ENCODE assay signal across 21 mouse cellular contexts in genomic region chr17:5679315-5679714, GRCm38 (mm10).
A peak's percentile ranks its signal among the peaks of the same experiment; 100 is the strongest.
DNase-seq lines count a peak whose midpoint lies in the region; ATAC-seq and TF ChIP-seq lines count a peak whose summit lies in the region.
"Had no signal": no experiment of that assay in that cellular context is flagged by ENCODE, and none has a peak within 500 bp of the region (broad histone marks: within the 10 kb centered on the region; RNA-seq: fewer than 3 reads in every experiment).

No protein-coding gene starts in this region.

- H3K4me1 ChIP-seq in kidney, embryonic 15.5 days, result peaks cover 10% of the 10 kb centered on the region; the same call in 1 of the 2 replicates

- ATAC-seq in kidney, embryonic 15.5 days (replicated peaks; ENCODE audit: low FRiP score), result peak; percentile 91
- peak; percentile 21 for ATAC-seq in Patski
- ATAC-seq: forebrain, embryonic 14.5 days; hindbrain, postnatal 0 days had no signal

- no peaks in the 10 kb centered on the region for H3K36me3 ChIP-seq in kidney, embryonic 15.5 days
- H3K36me3 ChIP-seq: embryonic facial prominence, embryonic 15.5 days; forebrain, embryonic 10.5 days; heart, embryonic 10.5 days had no signal

- no peak overlapping the region for H3K4me2 ChIP-seq in kidney, embryonic 15.5 days
- H3K4me2 ChIP-seq: embryonic facial prominence, embryonic 15.5 days had no signal

- no peak for TF ChIP-seq CTCF in Patski (IDR thresholded peaks at IDR 0.05)

- peak overlapping the region; percentile 25; the same call in 1 of the 2 replicates for H3K27ac ChIP-seq in kidney, embryonic 15.5 days
- H3K27ac ChIP-seq: embryonic facial prominence, embryonic 15.5 days; forebrain, embryonic 10.5 days; heart, embryonic 10.5 days; hindbrain, postnatal 0 days had no signal

- 10% methylated on average over 1 of the region's 1 CpGs for WGBS in kidney, embryonic 15.5 days

- H3K9ac ChIP-seq in kidney, embryonic 15.5 days, result no peak overlapping the region
- H3K9ac ChIP-seq: embryonic facial prominence, embryonic 15.5 days had no signal

- peak; percentile 58 for DNase-seq in heart, adult 11 months
- no peak for DNase-seq in heart, postnatal 36 days
- DNase-seq in kidney, postnatal 14 days, result no peak
- peak; percentile 27 for DNase-seq in Patski (ENCODE audit: low read depth, low spot score)
- DNase-seq in mesoderm, embryonic 11.5 days (ENCODE audit: low read depth, low spot score), result peak; percentile 45
- no peak for DNase-seq in right cerebral cortex, adult 18-20 months
- DNase-seq: adrenal gland, adult 8-10 months; adrenal gland, postnatal 36 days; cerebellum, adult 11 months; cerebellum, adult 8-10 months; cerebellum, postnatal 14 days; gastrocnemius, postnatal 36 days; heart, adult 18-20 months; heart, postnatal 10 days had no signal

- H3K4me3 ChIP-seq in kidney, embryonic 15.5 days (replicated peaks), result no peak overlapping the region
- H3K4me3 ChIP-seq: embryonic facial prominence, embryonic 15.5 days; erythroblast, embryonic 14.5 days; forebrain, embryonic 10.5 days; heart, embryonic 10.5 days had no signal

- in situ Hi-C loops in Patski (cut with MboI; ENCODE audit: low pct_unique_long_range_greater_than_20kb), result no loop called here

- CTCF ChIA-PET in Patski (lab: Charles Lee), result interaction anchor here (1.5 kb wide), 1 partner anchor 36 kb away, joined by 3 read pairs; no protein-coding TSS in a partner anchor

- H3K9me3 ChIP-seq in kidney, embryonic 15.5 days (replicated peaks), result no peaks in the 10 kb centered on the region
- H3K9me3 ChIP-seq: embryonic facial prominence, embryonic 15.5 days; forebrain, embryonic 10.5 days; heart, embryonic 10.5 days had no signal

- intact Hi-C loops in heart, postnatal 36 days (cut with DNase I), result no loop called here

- POLR2A ChIA-PET in Patski (lab: Charles Lee), result interaction anchor here (1.4 kb wide), 1 partner anchor 10 kb away, joined by 7 read pairs; no protein-coding TSS in a partner anchor

- no peaks in the 10 kb centered on the region for H3K27me3 ChIP-seq in kidney, embryonic 15.5 days
- H3K27me3 ChIP-seq in Patski, result no peaks in the 10 kb centered on the region
- H3K27me3 ChIP-seq: embryonic facial prominence, embryonic 15.5 days had no signal

Comparison
In these comparisons a context has a peak if more than half of its experiments do, and no peak if none do; other contexts are left out.
1. DNase-seq: peak in heart, adult 11 months (single experiment), Patski (single experiment) and mesoderm, embryonic 11.5 days (single experiment); none in heart, postnatal 36 days (0 of 2), kidney, postnatal 14 days (single experiment) and right cerebral cortex, adult 18-20 months (single experiment).